Mouse (Mus musculus): Measurements from ENCODE around the gene Ralgapa2. TPM values are rescaled to one million over a fixed set of nuclear protein-coding genes. Genes with fewer than 3 reads are reported as not detected.

The Ralgapa2 gene
- total RNA-seq, 2 experiments from 2014 or later = 10.2 to 22.8 TPM

GRCm38 (mm10) chr2:146322019-146322418, 190.1 kb downstream of the Ralgapa2 start:
- ATAC-seq (replicated peaks; ENCODE audit: low FRiP score, poor library complexity, severe bottlenecking) = no peak

- ATAC-seq (replicated peaks; ENCODE audit: low FRiP score, poor library complexity, severe bottlenecking) = no peak
Observed at GRCm38 (mm10) chr2:146320666-146321065, 191.5 kb downstream of the Ralgapa2 start.

GRCm38 (mm10) chr2:146314751-146315150, 197.4 kb downstream of the Ralgapa2 start:
- no peak for ATAC-seq (replicated peaks; ENCODE audit: low FRiP score, poor library complexity, severe bottlenecking)

GRCm38 (mm10) chr2:146313811-146314210, 198.3 kb downstream of the Ralgapa2 start:
- ATAC-seq (replicated peaks; ENCODE audit: low FRiP score, poor library complexity, severe bottlenecking) = no peak

GRCm38 (mm10) chr2:146310760-146311159, 201.4 kb downstream of the Ralgapa2 start:
- no peak for ATAC-seq (replicated peaks; ENCODE audit: low FRiP score, poor library complexity, severe bottlenecking)

- ATAC-seq (replicated peaks; ENCODE audit: low FRiP score, poor library complexity, severe bottlenecking) = no peak
Observed at GRCm38 (mm10) chr2:146310291-146310690, 201.9 kb downstream of the Ralgapa2 start.

GRCm38 (mm10) chr2:146309413-146309812, 202.7 kb downstream of the Ralgapa2 start:
- ATAC-seq (replicated peaks; ENCODE audit: low FRiP score, poor library complexity, severe bottlenecking) = no peak

GRCm38 (mm10) chr2:146307060-146307459, 205.1 kb downstream of the Ralgapa2 start:
- no peak for ATAC-seq (replicated peaks; ENCODE audit: low FRiP score, poor library complexity, severe bottlenecking)

- ATAC-seq (replicated peaks; ENCODE audit: low FRiP score, poor library complexity, severe bottlenecking) = no peak
Observed at GRCm38 (mm10) chr2:146302094-146302699, 209.9 kb downstream of the Ralgapa2 start.

- ATAC-seq (replicated peaks; ENCODE audit: low FRiP score, poor library complexity, severe bottlenecking) = no peak
Observed at GRCm38 (mm10) chr2:146300500-146301020, 211.6 kb downstream of the Ralgapa2 start.

GRCm38 (mm10) chr2:146299841-146300460, 212.2 kb downstream of the Ralgapa2 start:
- ATAC-seq (replicated peaks; ENCODE audit: low FRiP score, poor library complexity, severe bottlenecking) = no peak

- ATAC-seq (replicated peaks; ENCODE audit: low FRiP score, poor library complexity, severe bottlenecking) = no peak
Observed at GRCm38 (mm10) chr2:146293538-146293937, 218.6 kb downstream of the Ralgapa2 start.

- no peak for ATAC-seq (replicated peaks; ENCODE audit: low FRiP score, poor library complexity, severe bottlenecking)
Observed at GRCm38 (mm10) chr2:146290871-146291637, 221.1 kb downstream of the Ralgapa2 start.

GRCm38 (mm10) chr2:146290366-146290765, 221.8 kb downstream of the Ralgapa2 start:
- no peak for ATAC-seq (replicated peaks; ENCODE audit: low FRiP score, poor library complexity, severe bottlenecking)

GRCm38 (mm10) chr2:146289394-146289793, 222.8 kb downstream of the Ralgapa2 start:
- no peak for ATAC-seq (replicated peaks; ENCODE audit: low FRiP score, poor library complexity, severe bottlenecking)

GRCm38 (mm10) chr2:146288326-146288725, 223.8 kb downstream of the Ralgapa2 start:
- no peak for ATAC-seq (replicated peaks; ENCODE audit: low FRiP score, poor library complexity, severe bottlenecking)

- ATAC-seq (replicated peaks; ENCODE audit: low FRiP score, poor library complexity, severe bottlenecking) = no peak
Observed at GRCm38 (mm10) chr2:146287531-146287930, 224.6 kb downstream of the Ralgapa2 start.

- no peak for ATAC-seq (replicated peaks; ENCODE audit: low FRiP score, poor library complexity, severe bottlenecking)
Observed at GRCm38 (mm10) chr2:146281346-146281745, 230.8 kb downstream of the Ralgapa2 start.

- no peak for ATAC-seq (replicated peaks; ENCODE audit: low FRiP score, poor library complexity, severe bottlenecking)
Observed at GRCm38 (mm10) chr2:146280921-146281274, 231.2 kb downstream of the Ralgapa2 start.

- ATAC-seq (replicated peaks; ENCODE audit: low FRiP score, poor library complexity, severe bottlenecking) = no peak
Observed at GRCm38 (mm10) chr2:146280221-146280920, 231.8 kb downstream of the Ralgapa2 start.
